Mouse (Mus musculus): ENCODE data around the gene Tsc22d4.

Tsc22d4 gene

GRCm38 (mm10) chr5:137764609-137765340 lies 19.2 kb downstream of the Tsc22d4 start:
- DNase-seq (ENCODE audit: low read depth, low spot score): no peak

GRCm38 (mm10) chr5:137766270-137766669 lies 20.7 kb downstream of the Tsc22d4 start:
- no peak for DNase-seq (ENCODE audit: low read depth, low spot score)

- DNase-seq (ENCODE audit: low read depth, low spot score): no peak
Measured at GRCm38 (mm10) chr5:137768475-137768874, 22.9 kb downstream of the Tsc22d4 start.

- DNase-seq (ENCODE audit: low read depth, low spot score): no peak
Measured at GRCm38 (mm10) chr5:137770709-137771108, 25.2 kb downstream of the Tsc22d4 start.

GRCm38 (mm10) chr5:137772755-137773154 lies 27.2 kb downstream of the Tsc22d4 start:
- DNase-seq (ENCODE audit: low read depth, low spot score): no peak

GRCm38 (mm10) chr5:137775587-137776290 lies 30.2 kb downstream of the Tsc22d4 start:
- DNase-seq (ENCODE audit: low read depth, low spot score): no peak

- no peak for DNase-seq (ENCODE audit: low read depth, low spot score)
Measured at GRCm38 (mm10) chr5:137776408-137776918, 30.9 kb downstream of the Tsc22d4 start.

- no peak for DNase-seq (ENCODE audit: low read depth, low spot score)
Measured at GRCm38 (mm10) chr5:137777267-137777845, 31.8 kb downstream of the Tsc22d4 start.

GRCm38 (mm10) chr5:137778635-137779034 lies 33.1 kb downstream of the Tsc22d4 start, which contains the start of gene Ppp1r35:
Ppp1r35 (plus strand) TSS chr5:137778849.
- DNase-seq (ENCODE audit: low read depth, low spot score): peak; percentile 94

GRCm38 (mm10) chr5:137779053-137779933 lies 33.8 kb downstream of the Tsc22d4 start:
- DNase-seq (ENCODE audit: low read depth, low spot score): no peak

GRCm38 (mm10) chr5:137781661-137782060 lies 36.1 kb downstream of the Tsc22d4 start:
- no peak for DNase-seq (ENCODE audit: low read depth, low spot score)

- no peak for DNase-seq (ENCODE audit: low read depth, low spot score)
Measured at GRCm38 (mm10) chr5:137782776-137783522, 37.4 kb downstream of the Tsc22d4 start.

GRCm38 (mm10) chr5:137783901-137784540 lies 38.5 kb downstream of the Tsc22d4 start:
- DNase-seq (ENCODE audit: low read depth, low spot score): no peak

- no peak for DNase-seq (ENCODE audit: low read depth, low spot score)
Measured at GRCm38 (mm10) chr5:137784546-137784945, 39.0 kb downstream of the Tsc22d4 start.

GRCm38 (mm10) chr5:137785164-137786031 lies 39.9 kb downstream of the Tsc22d4 start:
- no peak for DNase-seq (ENCODE audit: low read depth, low spot score)

- DNase-seq (ENCODE audit: low read depth, low spot score): peak; percentile 100
Measured at GRCm38 (mm10) chr5:137786109-137786942, 40.8 kb downstream of the Tsc22d4 start.

- DNase-seq (ENCODE audit: low read depth, low spot score): peak; percentile 98
Measured at GRCm38 (mm10) chr5:137787151-137787928, 41.8 kb downstream of the Tsc22d4 start, which contains the start of the genes Mepce and Zcwpw1. Mepce (minus strand) TSS chr5:137787655. Zcwpw1 (plus strand) TSS chr5:137787798.
